Mouse (Mus musculus): Measurements from ENCODE around the gene Sptbn1. TPM values are rescaled to one million over a fixed set of nuclear protein-coding genes. Genes with fewer than 3 reads are reported as not detected.

Gene Sptbn1
- polyA plus RNA-seq, 1 experiment from 2014 or later, result 159 TPM

- ATAC-seq, result no peak
- Histone ChIP-seq H3K4me2 (ENCODE audit: low read length) (no peak overlapping the region), H3K27ac (ENCODE audit: low read length) (no peak overlapping the region), H3K9me3 (ENCODE audit: control insufficient read depth, low read length) (no peaks in the 10 kb centered on the region), H3K27me3 (replicated peaks; ENCODE audit: control insufficient read depth, insufficient read depth, low read length) (no peaks in the 10 kb centered on the region), H3K9ac (replicated peaks; ENCODE audit: low read depth, low read length) (no peak overlapping the region), H3K36me3 (ENCODE audit: control insufficient read depth, insufficient read depth) (peaks cover 52% of the 10 kb centered on the region), H3K4me1 (replicated peaks; ENCODE audit: control insufficient read depth, insufficient read depth, low read length) (no peaks in the 10 kb centered on the region), H3K4me3 (replicated peaks; ENCODE audit: low read length) (no peak overlapping the region)
- 94% methylated on average over 10 of the region's 10 CpGs for WGBS
Measured at GRCm38 (mm10) chr11:30104177-30104576, 163.8 kb downstream of the Sptbn1 start.

- 92% methylated on average over 2 of the region's 2 CpGs for WGBS
- ATAC-seq, result no peak
- H3K36me3 ChIP-seq (ENCODE audit: control insufficient read depth, insufficient read depth), result peaks cover 48% of the 10 kb centered on the region
- no peak overlapping the region for H3K4me2 ChIP-seq (ENCODE audit: low read length)
- no peak overlapping the region for H3K4me3 ChIP-seq (replicated peaks; ENCODE audit: low read length)
- H3K27me3 ChIP-seq (replicated peaks; ENCODE audit: control insufficient read depth, insufficient read depth, low read length), result no peaks in the 10 kb centered on the region
- H3K4me1 ChIP-seq (replicated peaks; ENCODE audit: control insufficient read depth, insufficient read depth, low read length), result no peaks in the 10 kb centered on the region
- no peak overlapping the region for H3K27ac ChIP-seq (ENCODE audit: low read length)
- no peaks in the 10 kb centered on the region for H3K9me3 ChIP-seq (ENCODE audit: control insufficient read depth, low read length)
- no peak overlapping the region for H3K9ac ChIP-seq (replicated peaks; ENCODE audit: low read depth, low read length)
Measured at GRCm38 (mm10) chr11:30102594-30102993, 165.4 kb downstream of the Sptbn1 start.

- Histone ChIP-seq H3K4me1 (replicated peaks; ENCODE audit: control insufficient read depth, insufficient read depth, low read length) (no peaks in the 10 kb centered on the region), H3K27me3 (replicated peaks; ENCODE audit: control insufficient read depth, insufficient read depth, low read length) (no peaks in the 10 kb centered on the region), H3K9me3 (ENCODE audit: control insufficient read depth, low read length) (no peaks in the 10 kb centered on the region), H3K9ac (replicated peaks; ENCODE audit: low read depth, low read length) (no peak overlapping the region), H3K36me3 (ENCODE audit: control insufficient read depth, insufficient read depth) (peaks cover 53% of the 10 kb centered on the region), H3K4me2 (ENCODE audit: low read length) (no peak overlapping the region), H3K4me3 (replicated peaks; ENCODE audit: low read length) (no peak overlapping the region), H3K27ac (ENCODE audit: low read length) (no peak overlapping the region)
- WGBS, result 94% methylated on average over 1 of the region's 1 CpGs
- ATAC-seq, result no peak
Measured at GRCm38 (mm10) chr11:30101796-30102195, 166.2 kb downstream of the Sptbn1 start.

- H3K27ac ChIP-seq (ENCODE audit: low read length), result no peak overlapping the region
- H3K36me3 ChIP-seq (ENCODE audit: control insufficient read depth, insufficient read depth), result peaks cover 56% of the 10 kb centered on the region
- H3K4me3 ChIP-seq (replicated peaks; ENCODE audit: low read length), result no peak overlapping the region
- ATAC-seq, result no peak
- no peaks in the 10 kb centered on the region for H3K27me3 ChIP-seq (replicated peaks; ENCODE audit: control insufficient read depth, insufficient read depth, low read length)
- H3K9ac ChIP-seq (replicated peaks; ENCODE audit: low read depth, low read length), result no peak overlapping the region
- H3K9me3 ChIP-seq (ENCODE audit: control insufficient read depth, low read length), result no peaks in the 10 kb centered on the region
- no peak overlapping the region for H3K4me2 ChIP-seq (ENCODE audit: low read length)
- WGBS, result 94% methylated on average over 2 of the region's 2 CpGs
- H3K4me1 ChIP-seq (replicated peaks; ENCODE audit: control insufficient read depth, insufficient read depth, low read length), result no peaks in the 10 kb centered on the region
Measured at GRCm38 (mm10) chr11:30101162-30101561, 166.8 kb downstream of the Sptbn1 start.

- H3K4me1 ChIP-seq (replicated peaks; ENCODE audit: control insufficient read depth, insufficient read depth, low read length), result no peaks in the 10 kb centered on the region
- no peak overlapping the region for H3K9ac ChIP-seq (replicated peaks; ENCODE audit: low read depth, low read length)
- peaks cover 48% of the 10 kb centered on the region for H3K36me3 ChIP-seq (ENCODE audit: control insufficient read depth, insufficient read depth)
- no peak overlapping the region for H3K4me2 ChIP-seq (ENCODE audit: low read length)
- no peaks in the 10 kb centered on the region for H3K9me3 ChIP-seq (ENCODE audit: control insufficient read depth, low read length)
- H3K27ac ChIP-seq (ENCODE audit: low read length), result no peak overlapping the region
- ATAC-seq, result no peak
- no peaks in the 10 kb centered on the region for H3K27me3 ChIP-seq (replicated peaks; ENCODE audit: control insufficient read depth, insufficient read depth, low read length)
- H3K4me3 ChIP-seq (replicated peaks; ENCODE audit: low read length), result no peak overlapping the region
- WGBS, result 96% methylated on average over 6 of the region's 6 CpGs
Measured at GRCm38 (mm10) chr11:30099916-30100315, 168.1 kb downstream of the Sptbn1 start.

GRCm38 (mm10) chr11:30095212-30095773 lies 172.7 kb downstream of the Sptbn1 start:
- Histone ChIP-seq H3K36me3 (ENCODE audit: control insufficient read depth, insufficient read depth) (peaks cover 18% of the 10 kb centered on the region), H3K4me2 (ENCODE audit: low read length) (no peak overlapping the region), H3K27me3 (replicated peaks; ENCODE audit: control insufficient read depth, insufficient read depth, low read length) (no peaks in the 10 kb centered on the region), H3K4me1 (replicated peaks; ENCODE audit: control insufficient read depth, insufficient read depth, low read length) (no peaks in the 10 kb centered on the region), H3K9ac (replicated peaks; ENCODE audit: low read depth, low read length) (no peak overlapping the region), H3K27ac (ENCODE audit: low read length) (no peak overlapping the region), H3K4me3 (replicated peaks; ENCODE audit: low read length) (no peak overlapping the region), H3K9me3 (ENCODE audit: control insufficient read depth, low read length) (no peaks in the 10 kb centered on the region)
- ATAC-seq, result no peak
- WGBS, result 92% methylated on average over 5 of the region's 6 CpGs

GRCm38 (mm10) chr11:30091892-30092291 lies 176.1 kb downstream of the Sptbn1 start:
- Histone ChIP-seq H3K9ac (replicated peaks; ENCODE audit: low read depth, low read length) (no peak overlapping the region), H3K4me3 (replicated peaks; ENCODE audit: low read length) (no peak overlapping the region), H3K27ac (ENCODE audit: low read length) (no peak overlapping the region), H3K4me1 (replicated peaks; ENCODE audit: control insufficient read depth, insufficient read depth, low read length) (no peaks in the 10 kb centered on the region), H3K36me3 (ENCODE audit: control insufficient read depth, insufficient read depth) (peaks cover 3% of the 10 kb centered on the region; the same call in 1 of the 2 replicates), H3K4me2 (ENCODE audit: low read length) (no peak overlapping the region), H3K9me3 (ENCODE audit: control insufficient read depth, low read length) (no peaks in the 10 kb centered on the region), H3K27me3 (replicated peaks; ENCODE audit: control insufficient read depth, insufficient read depth, low read length) (no peaks in the 10 kb centered on the region)
- 45% methylated on average over 4 of the region's 4 CpGs for WGBS
- no peak for ATAC-seq

- Histone ChIP-seq H3K4me2 (ENCODE audit: low read length) (no peak overlapping the region), H3K36me3 (ENCODE audit: control insufficient read depth, insufficient read depth) (no peaks in the 10 kb centered on the region), H3K9ac (replicated peaks; ENCODE audit: low read depth, low read length) (no peak overlapping the region), H3K9me3 (ENCODE audit: control insufficient read depth, low read length) (no peaks in the 10 kb centered on the region), H3K27me3 (replicated peaks; ENCODE audit: control insufficient read depth, insufficient read depth, low read length) (no peaks in the 10 kb centered on the region), H3K4me1 (replicated peaks; ENCODE audit: control insufficient read depth, insufficient read depth, low read length) (no peaks in the 10 kb centered on the region), H3K4me3 (replicated peaks; ENCODE audit: low read length) (no peak overlapping the region), H3K27ac (ENCODE audit: low read length) (no peak overlapping the region)
- no peak for ATAC-seq
Measured at GRCm38 (mm10) chr11:30085114-30085513, 182.9 kb downstream of the Sptbn1 start.

GRCm38 (mm10) chr11:30057299-30057698 lies 210.7 kb downstream of the Sptbn1 start:
- Histone ChIP-seq H3K4me3 (replicated peaks; ENCODE audit: low read length) (no peak overlapping the region), H3K9ac (replicated peaks; ENCODE audit: low read depth, low read length) (no peak overlapping the region), H3K9me3 (ENCODE audit: control insufficient read depth, low read length) (no peaks in the 10 kb centered on the region), H3K27ac (ENCODE audit: low read length) (no peak overlapping the region), H3K27me3 (replicated peaks; ENCODE audit: control insufficient read depth, insufficient read depth, low read length) (no peaks in the 10 kb centered on the region), H3K4me2 (ENCODE audit: low read length) (no peak overlapping the region), H3K36me3 (ENCODE audit: control insufficient read depth, insufficient read depth) (no peaks in the 10 kb centered on the region), H3K4me1 (replicated peaks; ENCODE audit: control insufficient read depth, insufficient read depth, low read length) (no peaks in the 10 kb centered on the region)
- WGBS, result 49% methylated on average over 8 of the region's 8 CpGs
- ATAC-seq, result 0 out of 2 replicates have a peak, but pooled peaks have one; percentile 36

All from forebrain, embryonic 16.5 days (tissue).